Mouse (Mus musculus): ENCODE data around the gene Pgam2.

Gene Pgam2

GRCm38 (mm10) chr11:5790431-5790830, 13.1 kb downstream of the Pgam2 start:
- H3K36me3 ChIP-seq (ENCODE audit: insufficient read depth, low read length), result peaks cover 61% of the 10 kb centered on the region
- no peaks in the 10 kb centered on the region for H3K9me3 ChIP-seq (ENCODE audit: low read length)
- no peak for TF ChIP-seq NANOG (IDR thresholded peaks at IDR 0.05; ENCODE audit: borderline replicate concordance, low read length)
- TF ChIP-seq CTCF (conservative IDR thresholded peaks at IDR 0.05; ENCODE audit: low read length), result no peak
- TF ChIP-seq POU5F1 (IDR thresholded peaks at IDR 0.05; ENCODE audit: borderline replicate concordance, low read length), result no peak
- no peaks in the 10 kb centered on the region for H3K27me3 ChIP-seq (ENCODE audit: insufficient read depth, low read length)
- no peak overlapping the region for H3K4me3 ChIP-seq (replicated peaks; ENCODE audit: low read length)
- peaks cover 63% of the 10 kb centered on the region for H3K4me1 ChIP-seq (replicated peaks; ENCODE audit: low read depth, low read length)

- TF ChIP-seq POU5F1 (IDR thresholded peaks at IDR 0.05; ENCODE audit: borderline replicate concordance, low read length) (no peak), NANOG (IDR thresholded peaks at IDR 0.05; ENCODE audit: borderline replicate concordance, low read length) (no peak)
- no peaks in the 10 kb centered on the region for H3K27me3 ChIP-seq (ENCODE audit: insufficient read depth, low read length)
- H3K36me3 ChIP-seq (ENCODE audit: insufficient read depth, low read length), result peaks cover 55% of the 10 kb centered on the region
- H3K4me1 ChIP-seq (replicated peaks; ENCODE audit: low read depth, low read length), result peaks cover 58% of the 10 kb centered on the region
- H3K4me3 ChIP-seq (replicated peaks; ENCODE audit: low read length), result peak overlapping the region; percentile 94
- H3K9me3 ChIP-seq (ENCODE audit: low read length), result no peaks in the 10 kb centered on the region
Observed at GRCm38 (mm10) chr11:5789754-5790333, 13.7 kb downstream of the Pgam2 start.

- TF ChIP-seq POU5F1 (IDR thresholded peaks at IDR 0.05; ENCODE audit: borderline replicate concordance, low read length), result no peak
- TF ChIP-seq CTCF (conservative IDR thresholded peaks at IDR 0.05; ENCODE audit: low read length), result peak; percentile 17; the same call in 1 of the 2 replicates
- H3K9me3 ChIP-seq (ENCODE audit: low read length), result no peaks in the 10 kb centered on the region
- peaks cover 49% of the 10 kb centered on the region for H3K36me3 ChIP-seq (ENCODE audit: insufficient read depth, low read length)
- H3K4me3 ChIP-seq (replicated peaks; ENCODE audit: low read length), result peak overlapping the region; percentile 94
- H3K27me3 ChIP-seq (ENCODE audit: insufficient read depth, low read length), result no peaks in the 10 kb centered on the region
- peaks cover 56% of the 10 kb centered on the region for H3K4me1 ChIP-seq (replicated peaks; ENCODE audit: low read depth, low read length)
Observed at GRCm38 (mm10) chr11:5789071-5789753, 14.3 kb downstream of the Pgam2 start.

GRCm38 (mm10) chr11:5788056-5789014, 15.2 kb downstream of the Pgam2 start, which contains the start of gene Dbnl:
TSS of gene Dbnl (plus strand) at chr11:5788488.
- TF ChIP-seq NANOG (IDR thresholded peaks at IDR 0.05; ENCODE audit: borderline replicate concordance, low read length) (no peak), CTCF (conservative IDR thresholded peaks at IDR 0.05; ENCODE audit: low read length) (peak; percentile 78)
- Histone ChIP-seq H3K4me1 (replicated peaks; ENCODE audit: low read depth, low read length) (peaks cover 47% of the 10 kb centered on the region), H3K27me3 (ENCODE audit: insufficient read depth, low read length) (no peaks in the 10 kb centered on the region), H3K9me3 (ENCODE audit: low read length) (no peaks in the 10 kb centered on the region), H3K4me3 (replicated peaks; ENCODE audit: low read length) (peak within 1 kb of the TSS; percentile 94), H3K36me3 (ENCODE audit: insufficient read depth, low read length) (peaks cover 43% of the 10 kb centered on the region)

GRCm38 (mm10) chr11:5787671-5788055, 15.9 kb downstream of the Pgam2 start:
- peak overlapping the region; percentile 94 for H3K4me3 ChIP-seq (replicated peaks; ENCODE audit: low read length)
- no peak for TF ChIP-seq CTCF (conservative IDR thresholded peaks at IDR 0.05; ENCODE audit: low read length)
- TF ChIP-seq POU5F1 (IDR thresholded peaks at IDR 0.05; ENCODE audit: borderline replicate concordance, low read length), result no peak
- TF ChIP-seq NANOG (IDR thresholded peaks at IDR 0.05; ENCODE audit: borderline replicate concordance, low read length), result no peak
- peaks cover 37% of the 10 kb centered on the region for H3K36me3 ChIP-seq (ENCODE audit: insufficient read depth, low read length)
- peaks cover 44% of the 10 kb centered on the region for H3K4me1 ChIP-seq (replicated peaks; ENCODE audit: low read depth, low read length)
- no peaks in the 10 kb centered on the region for H3K9me3 ChIP-seq (ENCODE audit: low read length)
- H3K27me3 ChIP-seq (ENCODE audit: insufficient read depth, low read length), result no peaks in the 10 kb centered on the region

- Histone ChIP-seq H3K27me3 (ENCODE audit: insufficient read depth, low read length) (no peaks in the 10 kb centered on the region), H3K9me3 (ENCODE audit: low read length) (no peaks in the 10 kb centered on the region), H3K4me1 (replicated peaks; ENCODE audit: low read depth, low read length) (peaks cover 42% of the 10 kb centered on the region), H3K36me3 (ENCODE audit: insufficient read depth, low read length) (peaks cover 22% of the 10 kb centered on the region), H3K4me3 (replicated peaks; ENCODE audit: low read length) (no peak overlapping the region)
- TF ChIP-seq POU5F1 (IDR thresholded peaks at IDR 0.05; ENCODE audit: borderline replicate concordance, low read length), result no peak
- TF ChIP-seq NANOG (IDR thresholded peaks at IDR 0.05; ENCODE audit: borderline replicate concordance, low read length), result no peak
- no peak for TF ChIP-seq CTCF (conservative IDR thresholded peaks at IDR 0.05; ENCODE audit: low read length)
Observed at GRCm38 (mm10) chr11:5785732-5786131, 17.8 kb downstream of the Pgam2 start.

GRCm38 (mm10) chr11:5782199-5782944, 21.2 kb downstream of the Pgam2 start:
- no peak for TF ChIP-seq POU5F1 (IDR thresholded peaks at IDR 0.05; ENCODE audit: borderline replicate concordance, low read length)
- no peak for TF ChIP-seq NANOG (IDR thresholded peaks at IDR 0.05; ENCODE audit: borderline replicate concordance, low read length)
- no peak for TF ChIP-seq CTCF (conservative IDR thresholded peaks at IDR 0.05; ENCODE audit: low read length)
- peaks cover 19% of the 10 kb centered on the region for H3K4me1 ChIP-seq (replicated peaks; ENCODE audit: low read depth, low read length)
- H3K4me3 ChIP-seq (replicated peaks; ENCODE audit: low read length), result no peak overlapping the region
- H3K9me3 ChIP-seq (ENCODE audit: low read length), result no peaks in the 10 kb centered on the region
- peaks cover 14% of the 10 kb centered on the region; the same call in 1 of the 2 replicates for H3K36me3 ChIP-seq (ENCODE audit: insufficient read depth, low read length)
- H3K27me3 ChIP-seq (ENCODE audit: insufficient read depth, low read length), result no peaks in the 10 kb centered on the region
